Mouse (Mus musculus) heart, postnatal 0 days (tissue): ENCODE measurements around the gene Clip1. TPM values are rescaled to one million over a fixed set of nuclear protein-coding genes. Genes with fewer than 3 reads are reported as not detected.
A peak's percentile ranks its signal among the peaks of the same experiment; 100 is the strongest.

ENCODE experiments used
- ATAC-seq: fragments of 200-750 bp; cut with Nextera tagmentation; 2 replicates; pipeline ENCODE4 v1.8.0; 2017; ENCODE audit warnings: low read depth, moderate number of reproducible peaks, moderate library complexity; ENCODE audit not compliant: insufficient read depth
- DNase-seq: peaks from one replicate; pipeline ENCODE4 v3.0.0-alpha.2; 2016; ENCODE audit warnings: low spot score
- H3K27ac ChIP-seq: fragments of 300-500 bp; sonication (generic); 2 replicates; pipeline ENCODE4 v1.5.1; 2014; ENCODE audit warnings: low read depth, mild to moderate bottlenecking
- H3K27me3 ChIP-seq: fragments of 300-500 bp; sonication (generic); 2 replicates; pipeline ENCODE4 v1.6.1; 2014; ENCODE audit warnings: low read length, mixed read lengths; ENCODE audit not compliant: control insufficient read depth, insufficient read depth
- H3K36me3 ChIP-seq: fragments of 300-500 bp; sonication (generic); replicated peaks from 2 replicates; pipeline ENCODE4 v1.6.1; 2014; ENCODE audit warnings: low read length, mixed read lengths; ENCODE audit not compliant: control insufficient read depth, insufficient read depth
- H3K4me1 ChIP-seq: fragments of 300-500 bp; sonication (generic); 2 replicates; pipeline ENCODE4 v1.6.1; 2014; ENCODE audit warnings: antibody characterized with exemption; ENCODE audit not compliant: control insufficient read depth, insufficient read depth
- H3K4me2 ChIP-seq: fragments of 300-500 bp; sonication (generic); 2 replicates; pipeline ENCODE4 v1.6.1; 2014; ENCODE audit warnings: low read depth, mild to moderate bottlenecking, low read length, moderate library complexity
- H3K4me3 ChIP-seq: fragments of 300-500 bp; sonication (generic); 2 replicates; pipeline ENCODE4 v1.5.1; 2014; ENCODE audit warnings: low read depth, low read length
- H3K9ac ChIP-seq: fragments of 300-500 bp; sonication (generic); replicated peaks from 2 replicates; pipeline ENCODE4 v1.6.1; 2014; ENCODE audit warnings: low read depth, low read length, mixed read lengths
- H3K9me3 ChIP-seq: fragments of 300-500 bp; sonication (generic); replicated peaks from 2 replicates; pipeline ENCODE4 v1.6.1; 2016; ENCODE audit warnings: low read length; ENCODE audit not compliant: control insufficient read depth
- CTCF ChIP-seq: IDR thresholded peaks from 2 replicates; pipeline ENCODE4 v1.5.1; 2016; ENCODE audit warnings: antibody characterized with exemption, control low read depth, low read depth
- EP300 ChIP-seq: IDR thresholded peaks from 2 replicates; pipeline ENCODE4 v1.6.1; 2016; ENCODE audit warnings: antibody characterized with exemption, low read depth
- WGBS: fragments of 180-500 bp; shearing (Covaris S2); extraction: QIAGEN DNeasy Blood & Tissue Kit; methylation state at CpG from one replicate; pipeline ENCODE4 v1.1.7; 2014; 5-methylcytosine and 5-hydroxymethylcytosine counted together
- polyA plus RNA-seq: library from polyadenylated mRNA; unstranded; fragments of >200 nt; fragmentation: Nextera tagmentation; extraction: Ambion mirVana; gene quantifications from 2 replicates; pipeline ENCODE4 v1.2.1, GENCODE M21; 2015
- total RNA-seq: library from RNA; depleted of rRNA; stranded (reverse); fragments of >200 nt; gene quantifications from 2 replicates; pipeline ENCODE4 v1.2.3, GENCODE M21; 2014; ENCODE audit warnings: low replicate concordance

Clip1 gene
- total and polyA plus RNA-seq, 2 experiments from 2014 or later, result 44.1 to 70.0 TPM

DNA sequence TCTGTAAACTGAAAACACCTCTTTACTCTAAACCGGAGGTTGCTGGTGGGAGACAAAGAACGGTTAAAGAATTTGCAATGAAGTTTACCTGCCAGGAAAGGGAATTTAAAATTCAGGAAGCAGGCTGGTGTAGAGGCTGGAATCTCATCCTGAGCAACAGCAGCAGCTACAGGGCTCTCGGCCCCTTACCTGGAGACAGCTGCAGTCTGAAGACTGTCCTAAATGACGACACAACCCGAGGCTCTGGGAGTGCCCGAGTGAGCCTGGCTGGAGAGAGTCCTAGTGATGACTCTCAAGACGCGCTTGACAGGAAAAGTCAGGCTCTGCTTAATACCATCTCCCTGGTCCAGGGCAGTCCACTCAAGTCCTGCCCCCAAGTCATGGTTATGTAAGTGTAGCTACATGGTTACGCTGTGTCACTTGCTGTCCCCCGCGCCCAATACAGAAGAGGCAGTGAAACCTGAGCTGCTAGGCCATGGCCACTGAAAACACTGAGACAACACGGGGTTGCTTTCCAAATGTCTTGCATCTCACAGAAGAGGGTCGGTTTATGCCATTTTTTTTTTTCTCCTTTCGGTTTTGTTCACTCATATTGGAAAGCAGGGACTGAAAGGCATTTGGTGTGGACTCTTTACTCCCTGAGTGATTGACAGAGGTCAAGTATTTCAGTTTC is 13.5 kb downstream of the Clip1 start:
- H3K9me3 ChIP-seq, result no peaks in the 10 kb centered on the region
- peak overlapping the region; percentile 62 for H3K27ac ChIP-seq
- H3K4me2 ChIP-seq, result peak overlapping the region; percentile 22
- DNase-seq, result no peak
- peak overlapping the region; percentile 18 for H3K9ac ChIP-seq
- WGBS, result 31% methylated on average over 14 of the region's 14 CpGs
- peaks cover 54% of the 10 kb centered on the region for H3K4me1 ChIP-seq
- no peak for TF ChIP-seq EP300
- no peak for TF ChIP-seq CTCF
- ATAC-seq, result peak; percentile 71
- H3K36me3 ChIP-seq, result no peaks in the 10 kb centered on the region
- H3K4me3 ChIP-seq, result no peak overlapping the region
- H3K27me3 ChIP-seq, result no peaks in the 10 kb centered on the region

DNA sequence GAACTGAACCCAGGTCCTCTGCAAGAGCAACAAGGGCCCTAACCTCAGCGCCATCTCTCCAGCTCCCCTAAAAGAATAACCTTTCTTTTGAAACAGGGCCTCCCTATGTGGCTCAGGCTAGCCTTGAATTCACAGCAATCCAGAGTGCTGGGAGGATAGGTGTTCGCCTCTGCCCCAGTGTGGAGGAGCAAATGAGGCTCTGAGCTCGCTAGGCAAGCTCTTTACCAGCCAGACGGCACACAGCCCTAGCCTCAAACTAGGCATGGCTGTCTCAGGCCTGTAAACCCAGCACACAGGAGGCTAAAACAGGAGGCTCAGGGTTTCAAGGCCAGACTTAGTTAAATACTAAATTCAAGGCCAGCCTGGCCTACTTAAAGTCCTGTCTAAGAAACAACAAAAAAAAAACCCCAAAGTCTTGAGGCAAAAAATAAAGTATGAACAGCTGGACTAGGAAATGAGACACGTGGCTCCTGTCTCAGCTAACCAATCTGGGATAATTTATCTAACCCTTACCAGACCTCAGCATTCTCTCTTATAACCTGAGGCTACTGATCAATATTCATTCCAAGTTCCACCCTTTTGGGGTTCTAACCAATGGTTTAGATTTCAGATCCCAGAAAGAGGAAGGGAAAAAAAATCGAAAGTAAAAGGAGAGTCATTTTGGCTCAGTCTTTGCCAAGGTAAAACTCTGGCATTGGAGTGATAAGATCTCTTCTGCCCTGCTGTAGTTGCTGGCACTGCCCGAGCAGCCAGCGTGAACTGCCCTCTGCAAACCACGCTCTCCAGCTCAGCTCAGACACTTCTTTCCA is 14.2 kb downstream of the Clip1 start:
- TF ChIP-seq CTCF (no peak), EP300 (no peak)
- ATAC-seq (no peak), DNase-seq (no peak)
- Histone ChIP-seq H3K27ac (peak overlapping the region; percentile 62), H3K9me3 (no peaks in the 10 kb centered on the region), H3K4me2 (peak overlapping the region; percentile 22), H3K9ac (peak overlapping the region; percentile 18; the same call in 1 of the 2 replicates), H3K36me3 (no peaks in the 10 kb centered on the region), H3K4me1 (peaks cover 49% of the 10 kb centered on the region), H3K27me3 (no peaks in the 10 kb centered on the region), H3K4me3 (no peak overlapping the region)
- 59% methylated on average over 9 of the region's 9 CpGs for WGBS

DNA sequence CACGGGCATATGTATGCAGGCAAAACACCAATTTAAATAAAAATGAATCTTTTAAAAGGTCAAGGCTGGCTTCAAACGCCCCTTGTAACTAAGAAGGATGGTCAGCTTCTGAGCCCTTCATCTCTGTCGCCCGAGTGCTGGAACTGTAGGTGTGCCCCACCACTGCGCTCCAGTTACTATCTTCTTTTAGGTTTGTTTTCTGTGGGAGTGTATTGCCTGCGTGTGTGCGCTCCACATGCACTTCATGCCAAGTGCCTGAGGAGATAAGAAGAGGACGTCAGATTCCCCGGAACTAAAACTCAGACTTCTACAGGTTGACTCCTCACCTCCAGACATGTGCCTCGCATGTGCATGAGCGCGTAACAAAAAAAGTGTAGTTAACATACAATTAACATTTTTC is 16.5 kb downstream of the Clip1 start:
- Histone ChIP-seq H3K9ac (no peak overlapping the region), H3K36me3 (no peaks in the 10 kb centered on the region), H3K4me2 (no peak overlapping the region), H3K4me1 (peaks cover 52% of the 10 kb centered on the region), H3K9me3 (no peaks in the 10 kb centered on the region), H3K27ac (peak overlapping the region; percentile 73), H3K4me3 (no peak overlapping the region), H3K27me3 (no peaks in the 10 kb centered on the region)
- 44% methylated on average over 12 of the region's 12 CpGs for WGBS
- no peak for TF ChIP-seq CTCF
- no peak for TF ChIP-seq EP300
- no peak for DNase-seq
- 0 out of 2 replicates have a peak, but pooled peaks have one; percentile 8 for ATAC-seq

DNA sequence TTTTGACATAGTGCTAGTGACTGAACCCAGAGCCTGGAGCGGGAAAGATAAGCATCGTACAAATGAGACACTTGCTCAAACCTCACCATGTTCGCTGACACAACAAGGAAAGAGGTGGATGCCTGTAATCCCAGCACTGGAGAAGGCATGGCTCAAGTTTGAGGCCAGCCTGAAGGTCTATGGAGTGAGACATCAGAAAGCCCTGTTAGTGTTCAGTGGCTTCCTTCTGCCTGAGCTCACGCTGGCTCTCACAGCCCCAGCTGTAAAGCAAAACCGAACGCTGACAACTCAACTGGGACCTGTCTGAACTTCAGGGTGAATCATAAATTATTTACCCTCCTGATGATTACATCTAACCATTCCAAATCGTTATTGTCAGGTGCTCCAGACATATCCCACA is 18.5 kb downstream of the Clip1 start:
- no peaks in the 10 kb centered on the region for H3K36me3 ChIP-seq
- ATAC-seq (no peak), DNase-seq (no peak)
- H3K4me2 ChIP-seq, result no peak overlapping the region
- no peaks in the 10 kb centered on the region for H3K9me3 ChIP-seq
- H3K4me3 ChIP-seq, result no peak overlapping the region
- H3K27me3 ChIP-seq, result no peaks in the 10 kb centered on the region
- H3K4me1 ChIP-seq, result peaks cover 59% of the 10 kb centered on the region
- TF ChIP-seq CTCF (no peak), EP300 (no peak)
- WGBS, result 58% methylated on average over 7 of the region's 7 CpGs
- peak overlapping the region; percentile 73 for H3K27ac ChIP-seq
- no peak overlapping the region for H3K9ac ChIP-seq

DNA sequence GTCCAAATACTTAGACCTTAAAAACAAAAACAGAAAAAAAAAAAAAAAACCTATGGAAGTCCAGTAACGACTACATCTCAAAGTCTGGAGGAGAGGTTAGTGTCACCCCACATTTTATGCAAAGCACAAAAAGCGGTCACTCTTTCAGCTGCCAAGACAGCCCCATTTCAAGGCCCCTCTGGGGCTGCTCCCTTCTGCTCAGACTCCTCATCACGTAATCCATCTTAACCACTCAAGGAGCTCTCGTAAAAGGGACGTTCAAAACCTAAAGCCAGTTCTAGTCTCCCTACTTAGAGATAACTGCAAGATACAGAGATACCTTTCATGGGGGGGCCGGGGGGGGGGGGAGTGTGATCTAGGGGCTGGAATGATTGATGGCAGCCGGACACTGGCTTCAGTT is 20.1 kb downstream of the Clip1 start:
- no peaks in the 10 kb centered on the region for H3K36me3 ChIP-seq
- H3K27me3 ChIP-seq, result no peaks in the 10 kb centered on the region
- no peak overlapping the region for H3K4me2 ChIP-seq
- peak overlapping the region; percentile 52; the same call in 1 of the 2 replicates for H3K27ac ChIP-seq
- H3K4me3 ChIP-seq, result no peak overlapping the region
- no peaks in the 10 kb centered on the region for H3K9me3 ChIP-seq
- DNase-seq, result no peak
- ATAC-seq, result no peak
- peaks cover 63% of the 10 kb centered on the region for H3K4me1 ChIP-seq
- no peak overlapping the region for H3K9ac ChIP-seq
- WGBS, result 74% methylated on average over 7 of the region's 7 CpGs
- TF ChIP-seq EP300 (no peak), CTCF (no peak)
